Mouse (Mus musculus) hindbrain, embryonic 16.5 days (tissue): ENCODE measurements at regions not wholly inside any gene's neighbourhood (a gene's known extent, or its start where the extent isn't known, plus 50 kb on each side); places are given as distances from the start of the nearest gene placed in this dataset.
"Not testable (repeated sequence)": the region's sequence is repeated elsewhere in the genome, so short reads cannot be mapped to it uniquely, and the experiment has no call there.

ENCODE experiments used
- ATAC-seq: fragments of 200-750 bp; cut with Nextera tagmentation; 2 replicates; pipeline ENCODE4 v1.8.0; 2017; ENCODE audit warnings: moderate TSS enrichment, moderate library complexity
- H3K27ac ChIP-seq: fragments of 300-500 bp; sonication (generic); 2 replicates; pipeline ENCODE4 v1.5.1; 2014; ENCODE audit warnings: low read depth, mild to moderate bottlenecking, control low read depth, low read length, moderate library complexity
- H3K27me3 ChIP-seq: fragments of 300-500 bp; sonication (generic); replicated peaks from 2 replicates; pipeline ENCODE4 v1.6.1; 2014; ENCODE audit warnings: low read length; ENCODE audit not compliant: control insufficient read depth, insufficient read depth
- H3K36me3 ChIP-seq: fragments of 300-500 bp; sonication (generic); 2 replicates; pipeline ENCODE4 v1.6.1; 2014; ENCODE audit warnings: mild to moderate bottlenecking, low read length, moderate library complexity, mixed read lengths; ENCODE audit not compliant: control insufficient read depth, insufficient read depth
- H3K4me1 ChIP-seq: fragments of 300-500 bp; sonication (generic); 2 replicates; pipeline ENCODE4 v1.6.1; 2014; ENCODE audit warnings: low read depth, low read length; ENCODE audit not compliant: control insufficient read depth, insufficient read depth
- H3K4me2 ChIP-seq: fragments of 300-500 bp; sonication (generic); 2 replicates; pipeline ENCODE4 v1.6.1; 2014; ENCODE audit warnings: mild to moderate bottlenecking, low read length, control low read depth, moderate library complexity
- H3K4me3 ChIP-seq: fragments of 300-500 bp; sonication (generic); 2 replicates; pipeline ENCODE4 v1.5.1; 2014; ENCODE audit warnings: mild to moderate bottlenecking, low read length, control low read depth, moderate library complexity
- H3K9ac ChIP-seq: fragments of 300-500 bp; sonication (generic); 2 replicates; pipeline ENCODE4 v1.6.1; 2014; ENCODE audit warnings: low read depth, mild to moderate bottlenecking, control low read depth, low read length, moderate library complexity
- H3K9me3 ChIP-seq: fragments of 300-500 bp; sonication (generic); 2 replicates; pipeline ENCODE4 v1.6.1; 2014; ENCODE audit warnings: mild to moderate bottlenecking, low read length, moderate library complexity; ENCODE audit not compliant: control insufficient read depth
- WGBS: fragments of 180-500 bp; shearing (Covaris S2); extraction: QIAGEN DNeasy Blood & Tissue Kit; methylation state at CpG from one replicate; pipeline ENCODE4 v1.1.7; 2014; 5-methylcytosine and 5-hydroxymethylcytosine counted together

- not testable (repeated sequence) for H3K4me2 ChIP-seq, H3K27ac ChIP-seq
- WGBS = 84% methylated on average over 11 of the region's 11 CpGs
Measured at GRCm38 (mm10) chr3:97509134-97509661, 87.4 kb upstream of the Olfr1402 start.

GRCm38 (mm10) chr3:97507209-97507608 lies 85.4 kb upstream of the Olfr1402 start:
- Histone ChIP-seq H3K36me3 (no peaks in the 10 kb centered on the region), H3K4me3 (no peak overlapping the region), H3K9me3 (no peaks in the 10 kb centered on the region), H3K9ac (no peak overlapping the region), H3K4me2 (0 out of 2 replicates have a peak overlapping the region, but pooled peaks have one; percentile 12), H3K27ac (no peak overlapping the region), H3K4me1 (peaks cover 3% of the 10 kb centered on the region), H3K27me3 (no peaks in the 10 kb centered on the region)
- ATAC-seq = no peak
- 28% methylated on average over 8 of the region's 8 CpGs for WGBS

More at GRCm38 (mm10) chr3:97509134-97509661, 87.4 kb upstream of the Olfr1402 start:
- ATAC-seq, H3K9me3 ChIP-seq, H3K36me3 ChIP-seq, H3K27me3 ChIP-seq, H3K4me1 ChIP-seq, H3K9ac ChIP-seq, H3K4me3 ChIP-seq: not testable (repeated sequence)

- Histone ChIP-seq H3K4me1 (no peaks in the 10 kb centered on the region), H3K27me3 (no peaks in the 10 kb centered on the region), H3K36me3 (no peaks in the 10 kb centered on the region), H3K4me3 (no peak overlapping the region), H3K4me2 (no peak overlapping the region), H3K9ac (no peak overlapping the region), H3K27ac (no peak overlapping the region), H3K9me3 (no peaks in the 10 kb centered on the region)
- ATAC-seq = no peak
- 66% methylated on average over 4 of the region's 4 CpGs for WGBS
Measured at GRCm38 (mm10) chr3:97491904-97492303, 70.1 kb upstream of the Olfr1402 start.

GRCm38 (mm10) chr3:97491208-97491607 lies 69.4 kb upstream of the Olfr1402 start:
- Histone ChIP-seq H3K9ac (no peak overlapping the region), H3K4me1 (no peaks in the 10 kb centered on the region), H3K27ac (no peak overlapping the region), H3K4me3 (no peak overlapping the region), H3K4me2 (no peak overlapping the region), H3K36me3 (no peaks in the 10 kb centered on the region), H3K27me3 (no peaks in the 10 kb centered on the region), H3K9me3 (no peaks in the 10 kb centered on the region)
- ATAC-seq = peak; percentile 58
- 61% methylated on average over 7 of the region's 7 CpGs for WGBS

- H3K9me3 ChIP-seq = no peaks in the 10 kb centered on the region
- H3K27me3 ChIP-seq = no peaks in the 10 kb centered on the region
- no peaks in the 10 kb centered on the region for H3K36me3 ChIP-seq
- no peak overlapping the region for H3K4me2 ChIP-seq
- H3K4me3 ChIP-seq = no peak overlapping the region
- H3K27ac ChIP-seq = no peak overlapping the region
- WGBS = 93% methylated on average over 9 of the region's 9 CpGs
- no peak for ATAC-seq
- H3K4me1 ChIP-seq = no peaks in the 10 kb centered on the region
- no peak overlapping the region for H3K9ac ChIP-seq
Measured at GRCm38 (mm10) chr3:97489336-97489735, 67.5 kb upstream of the Olfr1402 start.
